Mouse (Mus musculus): ENCODE measurements at regions not wholly inside any gene's neighbourhood (a gene's known extent, or its start where the extent isn't known, plus 50 kb on each side); places are given as distances from the start of the nearest gene placed in this dataset.

DNA sequence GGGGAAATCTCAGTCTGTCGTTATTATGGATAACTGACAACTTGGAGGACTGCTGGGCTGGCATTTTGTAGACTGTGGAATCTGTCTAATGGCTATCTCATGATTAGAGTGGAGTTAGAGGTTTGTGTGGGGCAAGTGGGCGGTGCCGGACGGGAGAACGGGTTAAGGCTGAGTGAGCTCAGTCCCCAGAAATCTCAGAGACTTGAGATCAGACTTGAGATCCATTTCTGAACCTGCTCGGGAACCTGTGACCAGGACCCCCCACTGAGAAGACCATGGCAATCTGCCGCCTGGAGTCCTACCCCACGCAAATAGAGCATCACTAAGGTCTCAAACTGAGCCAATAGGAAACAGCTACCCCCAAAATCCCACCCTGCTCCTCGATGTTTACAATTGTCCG is 306.0 kb downstream of the Irs2 start:
- no peak overlapping the region for H3K27ac ChIP-seq
- intact Hi-C loops (cut with DNase I), result no loop called here
- no peak for DNase-seq
- TF ChIP-seq CTCF (IDR thresholded peaks at IDR 0.05), result no peak
- H3K4me3 ChIP-seq, result no peak overlapping the region

DNA sequence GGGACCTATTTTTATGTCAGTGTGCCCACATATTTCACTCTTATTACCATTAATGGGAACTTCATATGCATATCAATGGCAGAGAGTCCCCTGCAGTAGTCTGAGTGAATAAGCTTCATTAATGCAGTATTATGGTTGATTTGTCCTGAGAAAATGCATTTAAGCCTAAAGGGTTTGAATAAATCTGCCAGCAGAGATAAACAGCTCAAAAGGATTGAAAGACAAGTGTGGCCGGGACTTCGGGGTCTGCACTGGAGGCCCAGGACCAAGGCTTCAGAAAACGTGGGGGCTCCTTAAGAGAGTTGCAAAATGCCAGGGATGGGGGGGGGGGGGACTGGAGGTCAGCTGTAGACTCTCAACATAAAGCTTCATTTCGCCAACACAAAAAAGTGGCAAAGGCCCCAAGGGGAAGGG is 306.6 kb downstream of the Irs2 start:
- intact Hi-C loops (cut with DNase I), result no loop called here
- no peak overlapping the region for H3K4me3 ChIP-seq
- no peak overlapping the region for H3K27ac ChIP-seq
- no peak for DNase-seq
- no peak for TF ChIP-seq CTCF (IDR thresholded peaks at IDR 0.05)

DNA sequence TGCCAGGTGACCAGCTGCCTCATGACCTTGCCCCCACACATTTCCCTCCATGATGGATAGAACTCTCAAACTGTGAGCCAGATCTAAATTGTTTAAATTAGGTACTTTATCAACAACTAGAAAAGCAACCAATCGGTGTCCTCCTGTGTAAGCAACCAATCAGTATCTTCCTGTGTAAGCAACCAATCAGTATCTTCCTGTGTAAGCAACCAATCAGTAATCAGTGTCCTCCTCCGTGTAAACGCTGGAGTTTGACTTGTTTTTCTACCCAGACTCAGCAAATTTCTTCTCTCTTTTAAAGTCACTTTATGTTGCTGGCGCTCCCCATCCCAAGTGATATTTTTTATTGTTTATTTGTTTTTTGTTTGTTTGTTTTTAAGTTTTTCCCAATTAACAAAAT is 307.0 kb downstream of the Irs2 start:
- no peak overlapping the region for H3K27ac ChIP-seq
- intact Hi-C loops (cut with DNase I), result no loop called here
- TF ChIP-seq CTCF (IDR thresholded peaks at IDR 0.05), result no peak
- DNase-seq, result no peak
- H3K4me3 ChIP-seq, result no peak overlapping the region

- Histone ChIP-seq H3K27ac (no peak overlapping the region), H3K4me3 (no peak overlapping the region)
- TF ChIP-seq CTCF (IDR thresholded peaks at IDR 0.05), result no peak
- intact Hi-C loops (cut with DNase I), result no loop called here
- no peak for DNase-seq
Observed at GRCm38 (mm10) chr8:10699669-10700068, 308.6 kb downstream of the Irs2 start.

GRCm38 (mm10) chr8:10695181-10695580 is 313.1 kb downstream of the Irs2 start:
- intact Hi-C loops (cut with DNase I), result no loop called here
- DNase-seq, result no peak
- no peak overlapping the region for H3K27ac ChIP-seq
- no peak for TF ChIP-seq CTCF (IDR thresholded peaks at IDR 0.05)
- H3K4me3 ChIP-seq, result no peak overlapping the region

DNA sequence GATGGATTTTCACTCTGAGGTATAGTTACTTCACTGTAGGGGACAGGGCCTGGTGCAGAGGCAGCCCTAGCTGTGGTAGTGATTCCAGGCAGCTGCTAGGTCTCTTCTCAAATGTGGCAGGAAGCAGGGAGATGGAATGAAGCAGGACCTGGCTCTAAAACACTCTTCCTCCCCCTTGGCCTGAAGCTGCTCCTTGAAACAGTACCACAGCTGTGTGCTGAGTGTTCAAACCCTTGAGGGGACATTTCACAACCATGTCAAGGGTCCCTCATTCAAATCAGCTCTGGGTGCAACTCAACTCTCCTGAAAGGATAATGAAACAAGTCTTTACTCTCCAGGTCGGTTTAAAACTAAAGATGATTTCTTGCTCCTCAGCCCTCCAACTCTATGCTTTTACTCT is 317.6 kb downstream of the Irs2 start:
- TF ChIP-seq CTCF (IDR thresholded peaks at IDR 0.05), result no peak
- intact Hi-C loops (cut with DNase I), result no loop called here
- H3K27ac ChIP-seq, result no peak overlapping the region

DNA sequence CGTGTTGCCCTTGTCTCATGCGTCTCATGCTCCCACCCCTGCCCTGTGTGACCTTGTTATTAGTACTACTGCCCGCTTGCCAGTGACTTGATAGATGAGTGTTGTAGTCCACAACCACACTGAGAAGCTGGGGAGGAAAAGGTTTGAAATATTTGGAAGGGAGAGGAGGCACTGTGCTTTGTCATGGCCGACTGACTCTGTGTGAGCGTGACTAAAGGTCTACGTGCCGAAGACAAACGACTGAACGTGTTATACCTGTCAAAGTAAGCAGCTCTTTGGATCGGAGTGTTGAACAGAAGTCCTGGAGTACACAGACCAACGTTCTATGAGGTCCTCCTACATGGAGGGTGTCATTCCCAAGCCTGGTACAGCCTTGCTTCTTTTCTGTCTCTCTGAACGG is 318.4 kb downstream of the Irs2 start:
- Histone ChIP-seq H3K4me3 (no peak overlapping the region), H3K27ac (no peak overlapping the region)
- no peak for DNase-seq
- no peak for TF ChIP-seq CTCF (IDR thresholded peaks at IDR 0.05)
- intact Hi-C loops (cut with DNase I), result no loop called here

More for the DNA sequence above, 317.6 kb downstream of the Irs2 start:
- H3K4me3 ChIP-seq, result no peak overlapping the region
- no peak for DNase-seq

- no peak overlapping the region for H3K27ac ChIP-seq
- no peak for TF ChIP-seq CTCF (IDR thresholded peaks at IDR 0.05)
- DNase-seq, result no peak
- no peak overlapping the region for H3K4me3 ChIP-seq
- intact Hi-C loops (cut with DNase I), result no loop called here
Observed at GRCm38 (mm10) chr8:10687867-10688561, 320.2 kb downstream of the Irs2 start.
